In genomic region chr15:69291273-69291672, GRCm38 (mm10) we compare ENCODE assay signal across 22 mouse cellular contexts.
"Had no signal": no experiment of that assay in that cellular context is flagged by ENCODE, and none has a peak within 500 bp of the region (broad histone marks: within the 10 kb centered on the region; RNA-seq: fewer than 3 reads in every experiment).

No protein-coding gene starts in this region.

- H3K27ac ChIP-seq: limb, embryonic 12.5 days; limb, embryonic 15.5 days; liver, embryonic 14.5 days; macrophage; midbrain, embryonic 12.5 days; midbrain, embryonic 15.5 days; neural tube, embryonic 12.5 days; neural tube, embryonic 15.5 days; stomach, postnatal 0 days had no signal

- H3K4me2 ChIP-seq: limb, embryonic 12.5 days; limb, embryonic 15.5 days; liver, embryonic 11.5 days; lung, embryonic 14.5 days; midbrain, embryonic 12.5 days; midbrain, embryonic 15.5 days; neural tube, embryonic 12.5 days; neural tube, embryonic 15.5 days had no signal

- H3K4me3 ChIP-seq: limb, embryonic 12.5 days; limb, embryonic 15.5 days; midbrain, embryonic 12.5 days; midbrain, embryonic 15.5 days; neural tube, embryonic 12.5 days; neural tube, embryonic 15.5 days had no signal

- H3K4me1 ChIP-seq: limb, embryonic 12.5 days; limb, embryonic 15.5 days; midbrain, embryonic 12.5 days; midbrain, embryonic 15.5 days; neural tube, embryonic 12.5 days; neural tube, embryonic 15.5 days had no signal

- H3K27me3 ChIP-seq: limb, embryonic 12.5 days; limb, embryonic 15.5 days; midbrain, embryonic 12.5 days; midbrain, embryonic 15.5 days; neural tube, embryonic 12.5 days; neural tube, embryonic 15.5 days had no signal

- H3K9me3 ChIP-seq: limb, embryonic 12.5 days; limb, embryonic 15.5 days; midbrain, embryonic 12.5 days; midbrain, embryonic 15.5 days; neural tube, embryonic 12.5 days; neural tube, embryonic 15.5 days had no signal

- H3K9ac ChIP-seq: limb, embryonic 12.5 days; limb, embryonic 15.5 days; liver, embryonic 14.5 days; liver, postnatal 0 days; lung, embryonic 14.5 days; midbrain, embryonic 12.5 days; midbrain, embryonic 15.5 days; neural tube, embryonic 12.5 days; neural tube, embryonic 15.5 days had no signal

- ATAC-seq: liver, postnatal 0 days; lung, postnatal 0 days; midbrain, embryonic 15.5 days had no signal

- H3K36me3 ChIP-seq: limb, embryonic 12.5 days; limb, embryonic 15.5 days; midbrain, embryonic 12.5 days; midbrain, embryonic 15.5 days; neural tube, embryonic 12.5 days; neural tube, embryonic 15.5 days had no signal

- DNase-seq: kidney, postnatal 10 days; kidney, postnatal 4 days; left cerebral cortex, postnatal 4 days; liver, postnatal 0 days; lung, embryonic 14.5 days; right cerebral cortex, adult 18-20 months; right cerebral cortex, postnatal 14 days; right cerebral cortex, postnatal 4 days; thymus, adult 2 months; thymus, postnatal 14 days; thymus, postnatal 4 days had no signal
